Mouse (Mus musculus): ENCODE measurements around the gene Lsamp. TPM values are rescaled to one million over a fixed set of nuclear protein-coding genes. Genes with fewer than 3 reads are reported as not detected.

The Lsamp gene
- polyA plus RNA-seq, 1 experiment from 2014 or later, result 5.5 TPM

- no peak overlapping the region for H3K4me2 ChIP-seq (replicated peaks; ENCODE audit: low read depth, low read length)
- no peak overlapping the region for H3K4me3 ChIP-seq (ENCODE audit: low read length)
- no peaks in the 10 kb centered on the region for H3K4me1 ChIP-seq (ENCODE audit: control insufficient read depth, insufficient read depth, low read length)
- no peak overlapping the region for H3K27ac ChIP-seq (ENCODE audit: low read depth, low read length)
- H3K9ac ChIP-seq (ENCODE audit: low read depth, low read length), result no peak overlapping the region
- 85% methylated on average over 1 of the region's 1 CpGs for WGBS
- no peaks in the 10 kb centered on the region for H3K27me3 ChIP-seq (ENCODE audit: control insufficient read depth, insufficient read depth, low read length)
- no peak for ATAC-seq (ENCODE audit: low FRiP score, low TSS enrichment)
- H3K36me3 ChIP-seq (ENCODE audit: control insufficient read depth, insufficient read depth, low read length), result no peaks in the 10 kb centered on the region
- no peaks in the 10 kb centered on the region for H3K9me3 ChIP-seq (ENCODE audit: control insufficient read depth, low read length)
Measured at GRCm38 (mm10) chr16:40036719-40037118, 52.6 kb downstream of the Lsamp start.

GRCm38 (mm10) chr16:40059546-40059945 is 75.4 kb downstream of the Lsamp start:
- no peak for ATAC-seq (ENCODE audit: low FRiP score, low TSS enrichment)
- 62% methylated on average over 2 of the region's 2 CpGs for WGBS

GRCm38 (mm10) chr16:40059968-40060367 is 75.8 kb downstream of the Lsamp start:
- Histone ChIP-seq H3K36me3 (ENCODE audit: control insufficient read depth, insufficient read depth, low read length) (no peaks in the 10 kb centered on the region), H3K4me2 (replicated peaks; ENCODE audit: low read depth, low read length) (no peak overlapping the region), H3K4me1 (ENCODE audit: control insufficient read depth, insufficient read depth, low read length) (no peaks in the 10 kb centered on the region), H3K27ac (ENCODE audit: low read depth, low read length) (no peak overlapping the region), H3K9me3 (ENCODE audit: control insufficient read depth, low read length) (no peaks in the 10 kb centered on the region), H3K4me3 (ENCODE audit: low read length) (no peak overlapping the region), H3K27me3 (ENCODE audit: control insufficient read depth, insufficient read depth, low read length) (no peaks in the 10 kb centered on the region), H3K9ac (ENCODE audit: low read depth, low read length) (no peak overlapping the region)
- ATAC-seq (ENCODE audit: low FRiP score, low TSS enrichment), result no peak
- 82% methylated on average over 1 of the region's 1 CpGs for WGBS

More at GRCm38 (mm10) chr16:40059546-40059945, 75.4 kb downstream of the Lsamp start:
- H3K9ac ChIP-seq (ENCODE audit: low read depth, low read length), result no peak overlapping the region
- no peak overlapping the region for H3K4me3 ChIP-seq (ENCODE audit: low read length)
- H3K4me2 ChIP-seq (replicated peaks; ENCODE audit: low read depth, low read length), result no peak overlapping the region
- no peaks in the 10 kb centered on the region for H3K27me3 ChIP-seq (ENCODE audit: control insufficient read depth, insufficient read depth, low read length)
- no peak overlapping the region for H3K27ac ChIP-seq (ENCODE audit: low read depth, low read length)
- H3K4me1 ChIP-seq (ENCODE audit: control insufficient read depth, insufficient read depth, low read length), result no peaks in the 10 kb centered on the region
- H3K9me3 ChIP-seq (ENCODE audit: control insufficient read depth, low read length), result no peaks in the 10 kb centered on the region
- no peaks in the 10 kb centered on the region for H3K36me3 ChIP-seq (ENCODE audit: control insufficient read depth, insufficient read depth, low read length)

GRCm38 (mm10) chr16:40060491-40060890 is 76.3 kb downstream of the Lsamp start:
- H3K36me3 ChIP-seq (ENCODE audit: control insufficient read depth, insufficient read depth, low read length), result no peaks in the 10 kb centered on the region
- no peaks in the 10 kb centered on the region for H3K4me1 ChIP-seq (ENCODE audit: control insufficient read depth, insufficient read depth, low read length)
- ATAC-seq (ENCODE audit: low FRiP score, low TSS enrichment), result no peak
- no peak overlapping the region for H3K9ac ChIP-seq (ENCODE audit: low read depth, low read length)
- H3K27me3 ChIP-seq (ENCODE audit: control insufficient read depth, insufficient read depth, low read length), result no peaks in the 10 kb centered on the region
- WGBS, result 47% methylated on average over 2 of the region's 2 CpGs
- no peak overlapping the region for H3K4me2 ChIP-seq (replicated peaks; ENCODE audit: low read depth, low read length)
- no peaks in the 10 kb centered on the region for H3K9me3 ChIP-seq (ENCODE audit: control insufficient read depth, low read length)
- no peak overlapping the region for H3K27ac ChIP-seq (ENCODE audit: low read depth, low read length)
- H3K4me3 ChIP-seq (ENCODE audit: low read length), result no peak overlapping the region

- no peaks in the 10 kb centered on the region for H3K36me3 ChIP-seq (ENCODE audit: control insufficient read depth, insufficient read depth, low read length)
Measured at GRCm38 (mm10) chr16:40075556-40075955, 91.4 kb downstream of the Lsamp start.

DNA sequence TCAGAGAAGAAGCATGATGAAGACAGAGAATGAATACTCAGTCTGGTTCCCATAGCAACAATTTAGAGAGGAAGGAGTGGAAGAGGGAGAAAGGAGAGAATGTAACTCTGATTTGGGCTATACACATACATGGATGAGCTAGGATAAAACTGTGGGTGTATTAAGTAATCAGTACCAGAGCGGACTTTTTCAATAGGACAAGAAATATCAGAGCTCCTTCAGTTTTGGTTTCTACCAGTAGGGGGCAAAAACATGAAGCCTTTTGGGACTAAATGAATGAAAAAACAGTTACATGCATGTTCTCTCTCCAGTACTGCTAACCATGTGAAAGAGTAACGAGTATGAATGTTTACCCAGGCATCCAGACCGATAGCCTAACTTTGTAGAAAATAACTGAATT is 96.1 kb downstream of the Lsamp start:
- Histone ChIP-seq H3K9me3 (ENCODE audit: control insufficient read depth, low read length) (no peaks in the 10 kb centered on the region), H3K36me3 (ENCODE audit: control insufficient read depth, insufficient read depth, low read length) (no peaks in the 10 kb centered on the region), H3K4me2 (replicated peaks; ENCODE audit: low read depth, low read length) (no peak overlapping the region), H3K4me3 (ENCODE audit: low read length) (no peak overlapping the region), H3K4me1 (ENCODE audit: control insufficient read depth, insufficient read depth, low read length) (no peaks in the 10 kb centered on the region), H3K27me3 (ENCODE audit: control insufficient read depth, insufficient read depth, low read length) (no peaks in the 10 kb centered on the region), H3K9ac (ENCODE audit: low read depth, low read length) (no peak overlapping the region), H3K27ac (ENCODE audit: low read depth, low read length) (no peak overlapping the region)
- no peak for ATAC-seq (ENCODE audit: low FRiP score, low TSS enrichment)
- WGBS, result 85% methylated on average over 3 of the region's 3 CpGs

More at GRCm38 (mm10) chr16:40075556-40075955, 91.4 kb downstream of the Lsamp start:
- Histone ChIP-seq H3K27me3 (ENCODE audit: control insufficient read depth, insufficient read depth, low read length) (no peaks in the 10 kb centered on the region), H3K9ac (ENCODE audit: low read depth, low read length) (no peak overlapping the region), H3K27ac (ENCODE audit: low read depth, low read length) (no peak overlapping the region), H3K4me3 (ENCODE audit: low read length) (no peak overlapping the region), H3K4me1 (ENCODE audit: control insufficient read depth, insufficient read depth, low read length) (no peaks in the 10 kb centered on the region), H3K9me3 (ENCODE audit: control insufficient read depth, low read length) (no peaks in the 10 kb centered on the region), H3K4me2 (replicated peaks; ENCODE audit: low read depth, low read length) (no peak overlapping the region)
- WGBS, result 75% methylated on average over 2 of the region's 2 CpGs
- ATAC-seq (ENCODE audit: low FRiP score, low TSS enrichment), result no peak

GRCm38 (mm10) chr16:40104329-40104728 is 120.2 kb downstream of the Lsamp start:
- no peak overlapping the region for H3K27ac ChIP-seq (ENCODE audit: low read depth, low read length)
- no peak for ATAC-seq (ENCODE audit: low FRiP score, low TSS enrichment)
- no peaks in the 10 kb centered on the region for H3K27me3 ChIP-seq (ENCODE audit: control insufficient read depth, insufficient read depth, low read length)
- WGBS, result 67% methylated on average over 4 of the region's 4 CpGs
- H3K9me3 ChIP-seq (ENCODE audit: control insufficient read depth, low read length), result no peaks in the 10 kb centered on the region
- no peak overlapping the region for H3K4me2 ChIP-seq (replicated peaks; ENCODE audit: low read depth, low read length)
- no peak overlapping the region for H3K9ac ChIP-seq (ENCODE audit: low read depth, low read length)
- no peaks in the 10 kb centered on the region for H3K4me1 ChIP-seq (ENCODE audit: control insufficient read depth, insufficient read depth, low read length)
- H3K36me3 ChIP-seq (ENCODE audit: control insufficient read depth, insufficient read depth, low read length), result no peaks in the 10 kb centered on the region
- no peak overlapping the region for H3K4me3 ChIP-seq (ENCODE audit: low read length)

GRCm38 (mm10) chr16:40182918-40183317 is 198.8 kb downstream of the Lsamp start:
- Histone ChIP-seq H3K4me3 (ENCODE audit: low read length) (no peak overlapping the region), H3K36me3 (ENCODE audit: control insufficient read depth, insufficient read depth, low read length) (no peaks in the 10 kb centered on the region), H3K9ac (ENCODE audit: low read depth, low read length) (no peak overlapping the region), H3K4me2 (replicated peaks; ENCODE audit: low read depth, low read length) (no peak overlapping the region), H3K27me3 (ENCODE audit: control insufficient read depth, insufficient read depth, low read length) (no peaks in the 10 kb centered on the region), H3K27ac (ENCODE audit: low read depth, low read length) (no peak overlapping the region), H3K9me3 (ENCODE audit: control insufficient read depth, low read length) (no peaks in the 10 kb centered on the region), H3K4me1 (ENCODE audit: control insufficient read depth, insufficient read depth, low read length) (no peaks in the 10 kb centered on the region)
- 90% methylated on average over 1 of the region's 1 CpGs for WGBS
- ATAC-seq (ENCODE audit: low FRiP score, low TSS enrichment), result no peak

DNA sequence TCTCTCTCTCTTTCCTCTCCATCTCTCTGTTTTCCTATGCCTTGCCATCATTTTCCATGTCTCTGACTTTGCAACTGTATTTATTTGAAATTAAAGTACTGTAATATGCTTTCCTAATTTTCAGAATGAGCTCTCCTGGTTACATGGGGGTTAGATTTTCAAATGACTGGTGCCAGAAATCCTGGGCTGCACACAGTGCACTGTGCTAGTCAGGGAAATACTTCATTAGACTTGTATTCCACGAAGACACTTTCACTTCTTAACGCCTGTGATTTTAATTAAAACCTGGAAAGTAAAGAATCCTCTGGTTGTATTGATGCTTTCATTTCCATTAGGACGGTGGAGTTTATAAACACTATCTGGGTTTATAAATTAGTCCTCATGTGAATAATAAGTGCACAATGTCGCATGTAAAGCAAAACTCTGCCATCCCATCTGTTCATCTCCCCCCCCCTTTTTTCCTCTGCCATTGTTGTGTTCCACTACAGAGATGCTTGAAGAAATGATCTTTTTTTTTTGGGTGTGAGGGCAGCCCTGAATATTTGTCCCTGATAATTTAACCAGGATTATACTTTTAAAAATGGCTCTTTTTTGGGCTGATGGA is 203.9 kb downstream of the Lsamp start:
- Histone ChIP-seq H3K4me3 (ENCODE audit: low read length) (no peak overlapping the region), H3K4me1 (ENCODE audit: control insufficient read depth, insufficient read depth, low read length) (no peaks in the 10 kb centered on the region)
- 79% methylated on average over 4 of the region's 4 CpGs for WGBS

More for the DNA sequence above, 203.9 kb downstream of the Lsamp start:
- no peak overlapping the region for H3K27ac ChIP-seq (ENCODE audit: low read depth, low read length)
- H3K36me3 ChIP-seq (ENCODE audit: control insufficient read depth, insufficient read depth, low read length), result no peaks in the 10 kb centered on the region
- H3K4me2 ChIP-seq (replicated peaks; ENCODE audit: low read depth, low read length), result no peak overlapping the region
- H3K9ac ChIP-seq (ENCODE audit: low read depth, low read length), result no peak overlapping the region
- no peaks in the 10 kb centered on the region for H3K9me3 ChIP-seq (ENCODE audit: control insufficient read depth, low read length)
- no peaks in the 10 kb centered on the region for H3K27me3 ChIP-seq (ENCODE audit: control insufficient read depth, insufficient read depth, low read length)
- no peak for ATAC-seq (ENCODE audit: low FRiP score, low TSS enrichment)

Measured in kidney, embryonic 14.5 days (tissue).